Mouse (Mus musculus): ENCODE measurements around the gene Smok3b.

DNA sequence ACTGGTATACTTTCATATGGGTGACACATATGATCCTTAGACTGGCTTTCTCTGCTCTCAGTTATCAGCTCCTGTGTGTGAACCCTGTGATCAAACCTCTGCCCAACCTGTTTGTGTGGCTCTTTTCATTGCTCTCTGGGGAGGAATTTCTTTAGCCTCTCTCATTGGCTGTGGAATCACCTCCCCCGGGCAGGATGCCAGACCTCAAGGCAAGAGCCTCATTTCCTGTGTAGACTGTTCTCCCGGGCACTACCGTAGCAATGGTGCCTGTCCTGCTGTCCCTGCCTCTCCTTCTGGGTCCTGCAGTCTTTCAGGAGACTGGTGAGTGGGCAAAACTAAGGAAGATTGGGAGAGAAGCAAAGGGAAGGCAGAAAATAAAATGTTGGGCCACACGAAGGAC, 39.9 kb upstream of the Smok3b start, which contains the start of gene Azgp1:
- TF ChIP-seq GATA1 (IDR thresholded peaks at IDR 0.05; ENCODE audit: low read length) (no peak), TAL1 (IDR thresholded peaks at IDR 0.05; ENCODE audit: low read length) (no peak)
